Mouse (Mus musculus) forebrain, embryonic 15.5 days (tissue): Measurements from ENCODE around the gene Brip1. TPM values are rescaled to one million over a fixed set of nuclear protein-coding genes. Genes with fewer than 3 reads are reported as not detected.

Experiments used
- ATAC-seq: fragments of 200-750 bp; cut with Nextera tagmentation; replicated peaks from 2 replicates; pipeline ENCODE4 v1.8.0; 2017; ENCODE audit warnings: mild to moderate bottlenecking, moderate TSS enrichment, moderate library complexity
- H3K27ac ChIP-seq: fragments of 300-500 bp; sonication (generic); replicated peaks from 2 replicates; pipeline ENCODE4 v1.5.1; 2015; ENCODE audit warnings: mild to moderate bottlenecking, inconsistent platforms
- H3K27me3 ChIP-seq: fragments of 300-500 bp; sonication (generic); 2 replicates; pipeline ENCODE4 v1.6.1; 2015; ENCODE audit warnings: inconsistent platforms
- H3K36me3 ChIP-seq: fragments of 300-500 bp; sonication (generic); 2 replicates; pipeline ENCODE4 v1.6.1; 2015; ENCODE audit warnings: mild to moderate bottlenecking, inconsistent platforms
- H3K4me1 ChIP-seq: fragments of 300-500 bp; sonication (generic); 2 replicates; pipeline ENCODE4 v1.6.1; 2015; ENCODE audit warnings: inconsistent platforms
- H3K4me2 ChIP-seq: fragments of 300-500 bp; sonication (generic); replicated peaks from 2 replicates; pipeline ENCODE4 v1.6.1; 2015; ENCODE audit warnings: mild to moderate bottlenecking, inconsistent platforms
- H3K4me3 ChIP-seq: fragments of 300-500 bp; sonication (generic); 2 replicates; pipeline ENCODE4 v1.5.1; 2015; ENCODE audit warnings: mild to moderate bottlenecking, inconsistent platforms
- H3K9ac ChIP-seq: fragments of 300-500 bp; sonication (generic); replicated peaks from 2 replicates; pipeline ENCODE4 v1.6.1; 2015; ENCODE audit warnings: mild to moderate bottlenecking, inconsistent platforms
- H3K9me3 ChIP-seq: fragments of 300-500 bp; sonication (generic); 2 replicates; pipeline ENCODE4 v1.6.1; 2016; ENCODE audit warnings: inconsistent platforms
- WGBS: fragments of 180-500 bp; shearing (Covaris S2); methylation state at CpG from one replicate; pipeline ENCODE4 v1.1.7; 2015; ENCODE audit warnings: mixed read lengths; 5-methylcytosine and 5-hydroxymethylcytosine counted together
- polyA plus RNA-seq: library from polyadenylated mRNA; unstranded; fragments of >200 nt; fragmentation: Nextera tagmentation; extraction: Ambion mirVana; gene quantifications from 2 replicates; pipeline ENCODE4 v1.2.1, GENCODE M21; 2015

Gene Brip1
- polyA plus RNA-seq, 1 experiment from 2014 or later = 3.2 TPM

GRCm38 (mm10) chr11:86101191-86101590 is 99.8 kb downstream of the Brip1 start:
- 92% methylated on average over 6 of the region's 6 CpGs for WGBS
- ATAC-seq = no peak
- Histone ChIP-seq H3K27me3 (no peaks in the 10 kb centered on the region), H3K36me3 (no peaks in the 10 kb centered on the region), H3K9me3 (no peaks in the 10 kb centered on the region), H3K27ac (no peak overlapping the region), H3K9ac (no peak overlapping the region), H3K4me3 (no peak overlapping the region), H3K4me1 (no peaks in the 10 kb centered on the region), H3K4me2 (no peak overlapping the region)

- Histone ChIP-seq H3K27ac (no peak overlapping the region), H3K9me3 (no peaks in the 10 kb centered on the region), H3K4me3 (no peak overlapping the region), H3K27me3 (no peaks in the 10 kb centered on the region), H3K4me1 (no peaks in the 10 kb centered on the region), H3K9ac (no peak overlapping the region), H3K4me2 (no peak overlapping the region), H3K36me3 (no peaks in the 10 kb centered on the region)
- ATAC-seq = no peak
- WGBS = 64% methylated on average over 2 of the region's 2 CpGs
Measured at GRCm38 (mm10) chr11:86099341-86099740, 101.7 kb downstream of the Brip1 start.

GRCm38 (mm10) chr11:86088815-86089214 is 112.2 kb downstream of the Brip1 start:
- no peak for ATAC-seq
- Histone ChIP-seq H3K4me3 (no peak overlapping the region), H3K27ac (no peak overlapping the region), H3K27me3 (no peaks in the 10 kb centered on the region), H3K4me2 (no peak overlapping the region), H3K36me3 (no peaks in the 10 kb centered on the region), H3K9me3 (no peaks in the 10 kb centered on the region), H3K9ac (no peak overlapping the region), H3K4me1 (no peaks in the 10 kb centered on the region)

GRCm38 (mm10) chr11:86084522-86084921 is 116.5 kb downstream of the Brip1 start:
- H3K9ac ChIP-seq = no peak overlapping the region
- no peak overlapping the region for H3K4me3 ChIP-seq
- WGBS = 91% methylated on average over 4 of the region's 4 CpGs
- H3K27ac ChIP-seq = no peak overlapping the region
- H3K9me3 ChIP-seq = no peaks in the 10 kb centered on the region
- H3K4me2 ChIP-seq = no peak overlapping the region
- no peaks in the 10 kb centered on the region for H3K4me1 ChIP-seq
- H3K36me3 ChIP-seq = no peaks in the 10 kb centered on the region
- no peaks in the 10 kb centered on the region for H3K27me3 ChIP-seq
- no peak for ATAC-seq

- no peak for ATAC-seq
- WGBS = 90% methylated on average over 8 of the region's 8 CpGs
- no peaks in the 10 kb centered on the region for H3K27me3 ChIP-seq
Measured at GRCm38 (mm10) chr11:86078025-86078424, 123.0 kb downstream of the Brip1 start.

GRCm38 (mm10) chr11:86076966-86077365 is 124.0 kb downstream of the Brip1 start:
- no peak overlapping the region for H3K9ac ChIP-seq
- no peak overlapping the region for H3K27ac ChIP-seq
- H3K36me3 ChIP-seq = no peaks in the 10 kb centered on the region
- no peak overlapping the region for H3K4me2 ChIP-seq
- no peak for ATAC-seq
- H3K9me3 ChIP-seq = no peaks in the 10 kb centered on the region
- no peaks in the 10 kb centered on the region for H3K4me1 ChIP-seq
- WGBS = 76% methylated on average over 7 of the region's 7 CpGs
- no peak overlapping the region for H3K4me3 ChIP-seq
- H3K27me3 ChIP-seq = no peaks in the 10 kb centered on the region

More at GRCm38 (mm10) chr11:86078025-86078424, 123.0 kb downstream of the Brip1 start:
- no peak overlapping the region for H3K9ac ChIP-seq
- no peaks in the 10 kb centered on the region for H3K4me1 ChIP-seq
- no peaks in the 10 kb centered on the region for H3K36me3 ChIP-seq
- no peak overlapping the region for H3K27ac ChIP-seq
- no peak overlapping the region for H3K4me3 ChIP-seq
- no peaks in the 10 kb centered on the region for H3K9me3 ChIP-seq
- H3K4me2 ChIP-seq = no peak overlapping the region

- Histone ChIP-seq H3K9ac (no peak overlapping the region), H3K4me2 (no peak overlapping the region), H3K4me1 (no peaks in the 10 kb centered on the region), H3K4me3 (no peak overlapping the region), H3K9me3 (no peaks in the 10 kb centered on the region), H3K27ac (no peak overlapping the region), H3K36me3 (no peaks in the 10 kb centered on the region), H3K27me3 (no peaks in the 10 kb centered on the region)
- 97% methylated on average over 5 of the region's 5 CpGs for WGBS
- ATAC-seq = no peak
Measured at GRCm38 (mm10) chr11:86076403-86076802, 124.6 kb downstream of the Brip1 start.

- H3K27me3 ChIP-seq = no peaks in the 10 kb centered on the region
- H3K4me2 ChIP-seq = no peak overlapping the region
- no peak for ATAC-seq
- no peak overlapping the region for H3K27ac ChIP-seq
- H3K9ac ChIP-seq = no peak overlapping the region
- H3K4me3 ChIP-seq = no peak overlapping the region
- H3K9me3 ChIP-seq = no peaks in the 10 kb centered on the region
- no peaks in the 10 kb centered on the region for H3K36me3 ChIP-seq
- no peaks in the 10 kb centered on the region for H3K4me1 ChIP-seq
- 84% methylated on average over 1 of the region's 1 CpGs for WGBS
Measured at GRCm38 (mm10) chr11:86075371-86075770, 125.6 kb downstream of the Brip1 start.

- 50% methylated on average over 6 of the region's 6 CpGs for WGBS
- Histone ChIP-seq H3K4me1 (no peaks in the 10 kb centered on the region), H3K27ac (no peak overlapping the region), H3K36me3 (no peaks in the 10 kb centered on the region), H3K4me2 (no peak overlapping the region), H3K4me3 (no peak overlapping the region), H3K9ac (no peak overlapping the region), H3K27me3 (no peaks in the 10 kb centered on the region), H3K9me3 (no peaks in the 10 kb centered on the region)
- no peak for ATAC-seq
Measured at GRCm38 (mm10) chr11:86068651-86069050, 132.3 kb downstream of the Brip1 start.

GRCm38 (mm10) chr11:86067154-86067553 is 133.8 kb downstream of the Brip1 start:
- no peak overlapping the region for H3K27ac ChIP-seq
- no peaks in the 10 kb centered on the region for H3K9me3 ChIP-seq
- H3K4me1 ChIP-seq = no peaks in the 10 kb centered on the region
- H3K9ac ChIP-seq = no peak overlapping the region
- no peak for ATAC-seq
- no peaks in the 10 kb centered on the region for H3K36me3 ChIP-seq
- no peaks in the 10 kb centered on the region for H3K27me3 ChIP-seq
- no peak overlapping the region for H3K4me2 ChIP-seq
- WGBS = 71% methylated on average over 8 of the region's 8 CpGs
- no peak overlapping the region for H3K4me3 ChIP-seq

- H3K36me3 ChIP-seq = no peaks in the 10 kb centered on the region
- H3K4me1 ChIP-seq = no peaks in the 10 kb centered on the region
- no peaks in the 10 kb centered on the region for H3K9me3 ChIP-seq
- no peak overlapping the region for H3K4me2 ChIP-seq
- no peak overlapping the region for H3K9ac ChIP-seq
- no peak for ATAC-seq
- 83% methylated on average over 5 of the region's 5 CpGs for WGBS
- H3K4me3 ChIP-seq = no peak overlapping the region
- no peak overlapping the region for H3K27ac ChIP-seq
- no peaks in the 10 kb centered on the region for H3K27me3 ChIP-seq
Measured at GRCm38 (mm10) chr11:86064881-86065280, 136.1 kb downstream of the Brip1 start.

- no peaks in the 10 kb centered on the region for H3K36me3 ChIP-seq
- no peak overlapping the region for H3K4me3 ChIP-seq
- no peak for ATAC-seq
- H3K27ac ChIP-seq = no peak overlapping the region
- H3K27me3 ChIP-seq = no peaks in the 10 kb centered on the region
- no peaks in the 10 kb centered on the region for H3K4me1 ChIP-seq
- H3K9ac ChIP-seq = no peak overlapping the region
- 68% methylated on average over 8 of the region's 8 CpGs for WGBS
- H3K9me3 ChIP-seq = no peaks in the 10 kb centered on the region
- no peak overlapping the region for H3K4me2 ChIP-seq
Measured at GRCm38 (mm10) chr11:86061243-86061642, 139.8 kb downstream of the Brip1 start.

- H3K9ac ChIP-seq = no peak overlapping the region
Measured at GRCm38 (mm10) chr11:86059123-86059522, 141.9 kb downstream of the Brip1 start.

More at GRCm38 (mm10) chr11:86059123-86059522, 141.9 kb downstream of the Brip1 start:
- H3K4me3 ChIP-seq = no peak overlapping the region
- H3K27ac ChIP-seq = no peak overlapping the region
- no peaks in the 10 kb centered on the region for H3K9me3 ChIP-seq
- no peak overlapping the region for H3K4me2 ChIP-seq
- H3K27me3 ChIP-seq = no peaks in the 10 kb centered on the region
- no peaks in the 10 kb centered on the region for H3K36me3 ChIP-seq
- H3K4me1 ChIP-seq = no peaks in the 10 kb centered on the region
- no peak for ATAC-seq
- WGBS = 82% methylated on average over 4 of the region's 4 CpGs
